Mouse (Mus musculus): ENCODE data around the gene Add3. TPM values are rescaled to one million over a fixed set of nuclear protein-coding genes. Genes with fewer than 3 reads are reported as not detected.

Gene Add3
- total and polyA plus RNA-seq, 3 experiments: 16.3 to 18.4 (median 16.4) TPM

DNA sequence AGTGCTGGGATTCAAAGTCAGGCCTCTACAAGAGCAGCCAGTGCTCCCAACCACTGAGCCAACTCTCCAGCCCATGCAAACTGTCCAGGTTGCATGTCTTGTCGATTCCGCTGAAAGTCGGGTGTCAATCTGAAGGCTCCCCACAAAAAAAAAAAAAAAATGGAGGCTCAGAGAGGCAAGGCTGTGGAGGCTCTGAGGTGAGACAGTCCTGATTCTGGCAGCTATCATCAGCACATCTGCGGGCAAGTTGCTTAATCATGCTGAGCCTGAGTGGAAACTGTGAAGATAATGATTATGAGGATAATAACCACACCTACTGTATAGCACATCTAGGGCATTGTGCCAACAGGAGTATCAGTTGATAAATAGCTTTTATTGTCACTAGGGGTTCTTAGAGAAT is 45.6 kb upstream of the Add3 start:
- TF ChIP-seq ZC3H11A (IDR thresholded peaks at IDR 0.05; ENCODE audit: low read depth, low read length) (no peak), KAT2A (IDR thresholded peaks at IDR 0.05; ENCODE audit: insufficient replicate concordance, low read length) (no peak), ZMIZ1 (IDR thresholded peaks at IDR 0.05; ENCODE audit: low read depth, low read length) (no peak), MAFK (IDR thresholded peaks at IDR 0.05; ENCODE audit: insufficient replicate concordance, low read length) (no peak), NELFE (IDR thresholded peaks at IDR 0.05; ENCODE audit: low read depth, low read length) (no peak), USF1 (IDR thresholded peaks at IDR 0.05; ENCODE audit: low read depth, low read length) (no peak), CTCF (conservative IDR thresholded peaks at IDR 0.05 in 1 of 2, IDR thresholded peaks at IDR 0.05 in 1 of 2; ENCODE audit: low read depth in 2 of 2, low read length in 2 of 2) (no peak), EP300 (IDR thresholded peaks at IDR 0.05; ENCODE audit: low read length) (no peak), JUND (conservative IDR thresholded peaks at IDR 0.05; ENCODE audit: low read depth, low read length) (no peak), IRF4 (IDR thresholded peaks at IDR 0.05; ENCODE audit: low read depth, low read length) (no peak), JUN (IDR thresholded peaks at IDR 0.05; ENCODE audit: insufficient read depth, low read depth, low read length) (no peak), CHD2 (IDR thresholded peaks at IDR 0.05; ENCODE audit: low read length) (no peak), UBTF (IDR thresholded peaks at IDR 0.05; ENCODE audit: low read depth, low read length) (no peak)
- Histone ChIP-seq H3K27me3 (replicated peaks) (no peaks in the 10 kb centered on the region), H3K79me2 (replicated peaks; ENCODE audit: control insufficient read depth, extremely low read depth, insufficient read depth, poor library complexity, severe bottlenecking) (no peaks in the 10 kb centered on the region), H3K9me3 (replicated peaks; ENCODE audit: low read length) (no peaks in the 10 kb centered on the region), H3K4me3 (replicated peaks in 1 of 3; ENCODE audit: low read depth in 2 of 3, low read length in 2 of 3, poor library complexity in 1 of 3) (no peak overlapping the region), H3K27ac (ENCODE audit: insufficient read depth, low read depth) (no peak overlapping the region), H3K36me3 (replicated peaks in 1 of 2; ENCODE audit: control insufficient read depth in 1 of 2, insufficient read depth in 1 of 2, low read length in 1 of 2) (no peaks in the 10 kb centered on the region), H3K4me1 (ENCODE audit: control insufficient read depth in 1 of 2, insufficient read depth in 2 of 2) (no peaks in the 10 kb centered on the region), H3K9ac (ENCODE audit: insufficient read depth, low read depth) (no peak overlapping the region), H3K4me2 (ENCODE audit: insufficient read depth, low read depth, poor library complexity, severe bottlenecking) (no peak overlapping the region)
- no peak for DNase-seq (ENCODE audit: extremely low read depth)
- dilution Hi-C loops (cut with MboI; ENCODE audit: extremely low pct_ligation_motif_present, extremely low pct_unique_long_range_greater_than_20kb, low sequenced_read_pairs) (no loop called here), in situ Hi-C loops (cut with MboI; ENCODE audit: low pct_ligation_motif_present, low pct_unique_long_range_greater_than_20kb, low sequenced_read_pairs) (no loop called here)

DNA sequence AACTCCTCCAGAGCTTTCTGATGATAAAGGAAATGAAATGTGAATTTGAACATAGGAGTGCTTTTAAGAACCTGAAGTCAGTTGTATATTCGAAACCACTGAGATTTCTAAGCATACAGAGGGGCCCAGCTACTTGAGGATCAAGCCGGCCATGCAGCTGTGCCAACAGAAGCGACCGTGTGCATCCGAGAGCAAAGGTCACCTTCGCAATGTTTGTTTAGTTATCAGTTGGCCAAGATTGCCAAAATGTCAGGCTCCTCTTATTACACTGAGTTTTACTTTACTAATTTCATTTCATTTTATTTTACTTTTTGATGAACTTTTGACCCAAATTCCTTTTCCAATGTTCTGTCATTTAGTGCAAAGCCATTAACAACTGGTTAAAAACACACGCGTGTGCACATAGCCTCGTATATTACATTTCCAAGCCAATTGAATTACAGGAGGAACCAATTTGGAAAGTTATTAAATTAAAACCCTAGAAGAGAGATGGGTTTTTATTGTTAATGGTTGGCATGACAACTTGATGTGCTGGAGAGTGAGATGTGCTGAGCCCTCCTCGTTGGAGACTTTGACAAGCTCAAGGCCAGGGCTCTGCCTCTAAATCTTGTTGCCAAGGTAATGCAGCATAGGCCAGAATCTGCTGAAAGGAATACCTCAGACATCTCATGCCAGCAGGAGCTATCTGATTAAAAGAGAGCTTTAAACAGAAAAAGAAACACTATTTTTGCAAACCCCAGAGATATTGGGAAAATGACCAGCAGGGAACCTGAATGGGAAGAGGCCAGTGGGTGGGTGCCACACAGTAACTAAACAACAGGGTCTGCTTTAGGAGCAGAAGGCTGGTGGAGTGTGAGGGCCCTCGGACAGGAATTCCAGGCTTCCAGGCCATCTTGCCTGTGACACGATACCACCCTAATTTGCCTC is 38.6 kb upstream of the Add3 start:
- Histone ChIP-seq H3K36me3 (replicated peaks in 1 of 2; ENCODE audit: control insufficient read depth in 1 of 2, insufficient read depth in 1 of 2, low read length in 1 of 2) (no peaks in the 10 kb centered on the region), H3K4me1 (ENCODE audit: control insufficient read depth in 1 of 2, insufficient read depth in 2 of 2) (no peaks in the 10 kb centered on the region), H3K27me3 (replicated peaks) (no peaks in the 10 kb centered on the region), H3K27ac (ENCODE audit: insufficient read depth, low read depth) (no peak overlapping the region), H3K9ac (ENCODE audit: insufficient read depth, low read depth) (no peak overlapping the region), H3K79me2 (replicated peaks; ENCODE audit: control insufficient read depth, extremely low read depth, insufficient read depth, poor library complexity, severe bottlenecking) (no peaks in the 10 kb centered on the region), H3K4me2 (ENCODE audit: insufficient read depth, low read depth, poor library complexity, severe bottlenecking) (no peak overlapping the region), H3K4me3 (replicated peaks in 1 of 3; ENCODE audit: low read depth in 2 of 3, low read length in 2 of 3, poor library complexity in 1 of 3) (no peak overlapping the region), H3K9me3 (replicated peaks; ENCODE audit: low read length) (no peaks in the 10 kb centered on the region)
- TF ChIP-seq ELF1 (IDR thresholded peaks at IDR 0.05; ENCODE audit: low read depth, low read length) (no peak), RAD21 (IDR thresholded peaks at IDR 0.05; ENCODE audit: low read depth, low read length) (no peak), UBTF (IDR thresholded peaks at IDR 0.05; ENCODE audit: low read depth, low read length) (no peak), ZKSCAN1 (IDR thresholded peaks at IDR 0.05; ENCODE audit: borderline replicate concordance, low read depth, low read length) (no peak), MEF2A (IDR thresholded peaks at IDR 0.05; ENCODE audit: borderline replicate concordance, low read depth, low read length) (no peak), ZNF384 (IDR thresholded peaks at IDR 0.05; ENCODE audit: low read depth, low read length) (no peak), POLR2AphosphoS2 (IDR thresholded peaks at IDR 0.05; ENCODE audit: low read depth, low read length) (no peak)
- DNase-seq (ENCODE audit: extremely low read depth): no peak
- dilution Hi-C loops (cut with MboI; ENCODE audit: extremely low pct_ligation_motif_present, extremely low pct_unique_long_range_greater_than_20kb, low sequenced_read_pairs) (no loop called here), in situ Hi-C loops (cut with MboI; ENCODE audit: low pct_ligation_motif_present, low pct_unique_long_range_greater_than_20kb, low sequenced_read_pairs) (no loop called here)
